Mouse (Mus musculus) kidney, embryonic 14.5 days (tissue): ENCODE results near the gene Son. TPM values are rescaled to one million over a fixed set of nuclear protein-coding genes. Genes with fewer than 3 reads are reported as not detected.

Experiments
- ATAC-seq: fragments of 200-750 bp; cut with Nextera tagmentation; 2 replicates; pipeline ENCODE4 v1.8.0; 2017; ENCODE audit warnings: moderate number of reproducible peaks, mild to moderate bottlenecking, moderate TSS enrichment, moderate library complexity; ENCODE audit not compliant: low FRiP score, low TSS enrichment
- H3K27ac ChIP-seq: fragments of 300-500 bp; sonication (generic); 2 replicates; pipeline ENCODE4 v1.5.1; 2014; ENCODE audit warnings: low read depth, mild to moderate bottlenecking, low read length, moderate library complexity, mixed read lengths
- H3K27me3 ChIP-seq: fragments of 300-500 bp; sonication (generic); 2 replicates; pipeline ENCODE4 v1.6.1; 2014; ENCODE audit warnings: mild to moderate bottlenecking, low read length; ENCODE audit not compliant: control insufficient read depth, insufficient read depth
- H3K36me3 ChIP-seq: fragments of 300-500 bp; sonication (generic); 2 replicates; pipeline ENCODE4 v1.6.1; 2014; ENCODE audit warnings: low read length, mixed read lengths; ENCODE audit not compliant: control insufficient read depth, insufficient read depth
- H3K4me1 ChIP-seq: fragments of 300-500 bp; sonication (generic); 2 replicates; pipeline ENCODE4 v1.6.1; 2014; ENCODE audit warnings: low read length, mixed read lengths; ENCODE audit not compliant: control insufficient read depth, insufficient read depth
- H3K4me2 ChIP-seq: fragments of 300-500 bp; sonication (generic); replicated peaks from 2 replicates; pipeline ENCODE4 v1.6.1; 2014; ENCODE audit warnings: low read depth, mild to moderate bottlenecking, low read length
- H3K4me3 ChIP-seq: fragments of 300-500 bp; sonication (generic); 2 replicates; pipeline ENCODE4 v1.5.1; 2014; ENCODE audit warnings: mild to moderate bottlenecking, low read length
- H3K9ac ChIP-seq: fragments of 300-500 bp; sonication (generic); 2 replicates; pipeline ENCODE4 v1.6.1; 2014; ENCODE audit warnings: low read depth, mild to moderate bottlenecking, low read length, moderate library complexity
- H3K9me3 ChIP-seq: fragments of 300-500 bp; sonication (generic); 2 replicates; pipeline ENCODE4 v1.6.1; 2016; ENCODE audit warnings: low read length; ENCODE audit not compliant: control insufficient read depth
- WGBS: fragments of 180-500 bp; shearing (Covaris S2); extraction: QIAGEN DNeasy Blood & Tissue Kit; methylation state at CpG from one replicate; pipeline ENCODE4 v1.1.7; 2014; 5-methylcytosine and 5-hydroxymethylcytosine counted together
- polyA plus RNA-seq: library from polyadenylated mRNA; unstranded; fragments of >200 nt; fragmentation: Nextera tagmentation; extraction: Ambion mirVana; gene quantifications from 2 replicates; pipeline ENCODE4 v1.2.1, GENCODE M21; 2014

The Son gene
- polyA plus RNA-seq, 1 experiment from 2014 or later: 160 TPM

- no peak for ATAC-seq
- WGBS: 98% methylated on average over 20 of the region's 20 CpGs
Measured at GRCm38 (mm10) chr16:91659798-91660197, 12.5 kb downstream of the Son start.

GRCm38 (mm10) chr16:91661397-91661796 lies 14.1 kb downstream of the Son start:
- ATAC-seq: no peak
- 93% methylated on average over 1 of the region's 1 CpGs for WGBS
- H3K27me3 ChIP-seq: no peaks in the 10 kb centered on the region
- H3K9ac ChIP-seq: no peak overlapping the region
- H3K9me3 ChIP-seq: 0 out of 2 replicates have a peak, but pooled peaks cover 5% of the 10 kb centered on the region
- no peak overlapping the region for H3K4me2 ChIP-seq
- H3K36me3 ChIP-seq: peaks cover 96% of the 10 kb centered on the region
- no peak overlapping the region for H3K27ac ChIP-seq
- no peak overlapping the region for H3K4me3 ChIP-seq
- no peaks in the 10 kb centered on the region for H3K4me1 ChIP-seq

More at GRCm38 (mm10) chr16:91659798-91660197, 12.5 kb downstream of the Son start:
- Histone ChIP-seq H3K4me1 (no peaks in the 10 kb centered on the region), H3K4me3 (no peak overlapping the region), H3K27ac (no peak overlapping the region), H3K27me3 (no peaks in the 10 kb centered on the region), H3K36me3 (peaks cover 96% of the 10 kb centered on the region), H3K4me2 (no peak overlapping the region), H3K9me3 (0 out of 2 replicates have a peak, but pooled peaks cover 5% of the 10 kb centered on the region), H3K9ac (no peak overlapping the region)

- Histone ChIP-seq H3K36me3 (peaks cover 96% of the 10 kb centered on the region), H3K9me3 (0 out of 2 replicates have a peak, but pooled peaks cover 5% of the 10 kb centered on the region)
- no peak for ATAC-seq
Measured at GRCm38 (mm10) chr16:91662336-91662735, 15.0 kb downstream of the Son start.

GRCm38 (mm10) chr16:91663795-91664194 lies 16.5 kb downstream of the Son start:
- H3K36me3 ChIP-seq: peaks cover 90% of the 10 kb centered on the region
- H3K27ac ChIP-seq: no peak overlapping the region
- H3K4me3 ChIP-seq: no peak overlapping the region
- 95% methylated on average over 3 of the region's 3 CpGs for WGBS
- no peak overlapping the region for H3K4me2 ChIP-seq
- no peaks in the 10 kb centered on the region for H3K4me1 ChIP-seq
- 0 out of 2 replicates have a peak, but pooled peaks cover 5% of the 10 kb centered on the region for H3K9me3 ChIP-seq
- no peaks in the 10 kb centered on the region for H3K27me3 ChIP-seq
- ATAC-seq: no peak
- no peak overlapping the region for H3K9ac ChIP-seq

More at GRCm38 (mm10) chr16:91662336-91662735, 15.0 kb downstream of the Son start:
- no peak overlapping the region for H3K27ac ChIP-seq
- H3K27me3 ChIP-seq: no peaks in the 10 kb centered on the region
- H3K4me3 ChIP-seq: no peak overlapping the region
- no peak overlapping the region for H3K9ac ChIP-seq
- WGBS: 94% methylated on average over 16 of the region's 16 CpGs
- H3K4me1 ChIP-seq: no peaks in the 10 kb centered on the region
- H3K4me2 ChIP-seq: no peak overlapping the region

GRCm38 (mm10) chr16:91674500-91674899 lies 27.2 kb downstream of the Son start:
- no peaks in the 10 kb centered on the region for H3K27me3 ChIP-seq
- H3K4me1 ChIP-seq: no peaks in the 10 kb centered on the region
- peaks cover 94% of the 10 kb centered on the region for H3K36me3 ChIP-seq
- 88% methylated on average over 4 of the region's 4 CpGs for WGBS
- H3K27ac ChIP-seq: no peak overlapping the region
- no peak for ATAC-seq
- no peak overlapping the region for H3K4me2 ChIP-seq
- no peaks in the 10 kb centered on the region for H3K9me3 ChIP-seq
- H3K9ac ChIP-seq: no peak overlapping the region
- no peak overlapping the region for H3K4me3 ChIP-seq

GRCm38 (mm10) chr16:91678147-91678911 lies 31.0 kb downstream of the Son start:
- H3K27ac ChIP-seq: no peak overlapping the region
- WGBS: 86% methylated on average over 5 of the region's 5 CpGs
- no peaks in the 10 kb centered on the region for H3K27me3 ChIP-seq
- no peak for ATAC-seq
- H3K4me3 ChIP-seq: no peak overlapping the region
- H3K36me3 ChIP-seq: peaks cover 89% of the 10 kb centered on the region
- no peaks in the 10 kb centered on the region for H3K9me3 ChIP-seq
- no peaks in the 10 kb centered on the region for H3K4me1 ChIP-seq
- no peak overlapping the region for H3K4me2 ChIP-seq
- H3K9ac ChIP-seq: no peak overlapping the region

- no peak for ATAC-seq
- Histone ChIP-seq H3K4me2 (no peak overlapping the region), H3K9ac (no peak overlapping the region), H3K36me3 (peaks cover 90% of the 10 kb centered on the region), H3K27ac (no peak overlapping the region), H3K4me1 (no peaks in the 10 kb centered on the region), H3K9me3 (no peaks in the 10 kb centered on the region), H3K27me3 (no peaks in the 10 kb centered on the region), H3K4me3 (no peak overlapping the region)
- WGBS: 83% methylated on average over 5 of the region's 5 CpGs
Measured at GRCm38 (mm10) chr16:91680656-91681055, 33.4 kb downstream of the Son start.

GRCm38 (mm10) chr16:91685526-91685925 lies 38.2 kb downstream of the Son start:
- ATAC-seq: no peak
- Histone ChIP-seq H3K4me2 (no peak overlapping the region), H3K9me3 (no peaks in the 10 kb centered on the region), H3K4me3 (no peak overlapping the region), H3K4me1 (peaks cover 16% of the 10 kb centered on the region), H3K36me3 (peaks cover 51% of the 10 kb centered on the region), H3K27me3 (no peaks in the 10 kb centered on the region), H3K9ac (no peak overlapping the region), H3K27ac (no peak overlapping the region)
- 86% methylated on average over 5 of the region's 5 CpGs for WGBS

GRCm38 (mm10) chr16:91686369-91686768 lies 39.1 kb downstream of the Son start:
- Histone ChIP-seq H3K9ac (no peak overlapping the region), H3K4me2 (no peak overlapping the region), H3K9me3 (no peaks in the 10 kb centered on the region), H3K36me3 (peaks cover 45% of the 10 kb centered on the region), H3K4me1 (peaks cover 16% of the 10 kb centered on the region), H3K27ac (no peak overlapping the region), H3K4me3 (no peak overlapping the region), H3K27me3 (no peaks in the 10 kb centered on the region)
- no peak for ATAC-seq
- 77% methylated on average over 5 of the region's 5 CpGs for WGBS
